35 mouse cellular contexts compared by ENCODE assay signal in the genomic region with DNA sequence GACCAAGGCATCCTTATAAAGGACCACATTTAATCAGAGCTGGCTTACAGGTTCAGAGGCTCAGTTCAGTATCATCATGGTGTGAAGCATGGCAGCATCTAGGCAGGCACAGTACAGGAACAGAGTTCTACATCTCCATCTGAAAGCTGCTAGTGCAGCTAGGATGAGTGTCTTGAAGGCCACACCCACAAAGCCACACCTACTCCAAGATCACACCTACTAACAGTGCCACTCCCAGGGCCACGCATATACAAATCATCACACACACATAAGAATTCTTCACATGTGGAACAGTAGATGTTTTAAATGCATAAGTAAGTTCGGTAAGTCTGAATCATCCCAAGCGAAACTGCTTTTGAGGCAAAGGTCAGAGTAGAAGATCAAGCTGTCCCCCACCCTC. TPM values are rescaled to one million over a fixed set of nuclear protein-coding genes. Genes with fewer than 3 reads are reported as not detected.
DNase-seq lines count a peak whose midpoint lies in the region; ATAC-seq lines count a peak whose summit lies in the region.
"Had no signal": no experiment of that assay in that cellular context is flagged by ENCODE, and none has a peak within 500 bp of the region (broad histone marks: within the 10 kb centered on the region; RNA-seq: fewer than 3 reads in every experiment).

No protein-coding gene starts in this region.

- peak; percentile 35 for DNase-seq in CD4-positive helper T cell, adult 2 months (ENCODE audit: low read depth, low spot score)
- DNase-seq in ES-CJ7 (ENCODE audit: low read depth, low spot score): peak; percentile 67
- no peak for DNase-seq in yolk sac, embryonic 10.5 days (ENCODE audit: low spot score)
- DNase-seq in lung, postnatal 10 days: no peak
- DNase-seq in left cerebral cortex, postnatal 10 days (ENCODE audit: extremely low spot score in 1 of 2, low spot score in 2 of 2): no peak
- DNase-seq in neural tube, embryonic 10.5 days (ENCODE audit: extremely low spot score, low spot score): no peak
- DNase-seq: adrenal gland, postnatal 10 days; adrenal gland, postnatal 36 days; cerebellum, adult 11 months; cerebellum, adult 2 months; cerebellum, adult 9-11 months; cerebellum, postnatal 25 days; forebrain, postnatal 0 days; gastrocnemius, adult 2 months; gastrocnemius, postnatal 14 days; heart, adult 18-20 months; heart, postnatal 10 days; heart, postnatal 36 days; kidney, adult 11 months had no signal

- peak; percentile 32 for ATAC-seq in activated CD4-positive, CD25-positive, alpha-beta regulatory T cell, adult 4 months
- ATAC-seq: forebrain, embryonic 14.5 days; forebrain, postnatal 0 days; hindbrain, postnatal 0 days; intestine, embryonic 15.5 days; Patski had no signal

- intact Hi-C loops in left cerebral cortex, postnatal 10 days (cut with DNase I): no loop called here

RNA-seq across cellular contexts. Expression of a gene that starts 33.9 kb away (rescaled TPM):
- polyA plus RNA-seq in activated CD4-positive, CD25-positive, alpha-beta regulatory T cell, adult 4 months (2017; shearing (Covaris generic)): not detected
- not detected for total RNA-seq in left cerebral cortex, postnatal 10 days (2021)
- total RNA-seq: common myeloid progenitor, adult 5-6 weeks; ES-E14; forebrain, postnatal 0 days; gastrocnemius, adult 2 months; gastrocnemius, postnatal 14 days; heart, adult 18-20 months; heart, postnatal 10 days; heart, postnatal 36 days; hindbrain, postnatal 0 days had no signal
- polyA plus RNA-seq: C2C12; cerebellum, adult 2 months; embryonic facial prominence, embryonic 12.5 days; forebrain, embryonic 11.5 days; forebrain, embryonic 14.5 days; forebrain, postnatal 0 days; frontal cortex, adult 2 months; gonadal fat pad, adult 2 months; heart, embryonic 12.5 days; heart, embryonic 15.5 days; hindbrain, embryonic 10.5 days; hindbrain, embryonic 13.5 days; hindbrain, postnatal 0 days; Patski had no signal

Comparison
In these comparisons a context has a peak if more than half of its experiments do, and no peak if none do; other contexts are left out.
1. DNase-seq: peak in CD4-positive helper T cell, adult 2 months (single experiment) and ES-CJ7 (single experiment); none in yolk sac, embryonic 10.5 days (single experiment), lung, postnatal 10 days (single experiment), left cerebral cortex, postnatal 10 days (0 of 2) and neural tube, embryonic 10.5 days (single experiment).